Mouse (Mus musculus) thymus, postnatal 10 days (tissue): Measurements from ENCODE around the gene Grin2a.

Experiments used
- DNase-seq, 2 experiments: peaks; one replicate each; pipeline ENCODE4 v3.0.0; 2021; ENCODE audit warnings: low spot score in 2 of 2

Grin2a gene

DNA sequence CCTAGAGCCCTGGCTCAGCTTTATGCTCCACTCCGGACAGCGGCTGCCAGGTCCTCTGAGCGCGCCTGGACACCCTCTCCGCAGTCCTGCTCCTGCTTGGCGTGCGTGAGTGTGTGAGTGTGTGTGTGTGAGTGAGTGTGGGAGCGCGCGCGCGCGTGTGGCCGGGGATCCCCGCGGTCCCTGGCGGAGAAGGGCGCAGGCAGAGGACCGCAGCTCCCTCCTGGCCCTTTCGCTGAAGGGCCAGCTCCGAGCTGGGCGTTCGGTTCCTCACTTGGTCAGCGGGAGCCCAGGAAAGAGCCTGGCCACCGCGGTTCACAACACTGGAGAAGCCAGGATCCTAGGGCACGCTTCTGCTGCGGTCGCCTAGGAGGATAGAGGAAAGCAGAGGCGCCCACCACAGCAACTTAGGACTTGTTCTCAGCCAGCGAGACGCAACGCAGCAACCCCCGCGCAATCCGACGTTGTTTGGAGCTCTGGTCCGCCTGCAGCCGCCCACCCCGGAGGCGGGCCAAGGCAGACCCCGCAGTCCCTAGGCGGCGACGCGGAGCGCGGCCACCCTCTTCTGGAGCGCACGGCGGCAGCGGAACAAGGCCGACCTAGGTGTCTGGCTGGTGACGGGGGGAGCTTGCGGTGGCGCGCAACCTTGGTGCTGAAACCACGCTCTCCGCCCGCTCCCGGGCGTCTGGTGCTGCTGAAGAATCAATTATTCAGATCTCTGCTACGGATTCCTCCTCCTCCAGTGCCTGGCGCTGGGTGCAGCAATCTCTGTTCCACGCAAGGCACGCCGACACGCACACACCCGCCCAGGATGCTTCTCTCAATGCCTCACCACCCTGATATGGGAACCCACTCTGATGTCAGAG lies at the start of gene Grin2a:
Grin2a (minus strand) TSS at position 610 of the 863 bp plus-strand sequence.
- no peak for DNase-seq

DNA sequence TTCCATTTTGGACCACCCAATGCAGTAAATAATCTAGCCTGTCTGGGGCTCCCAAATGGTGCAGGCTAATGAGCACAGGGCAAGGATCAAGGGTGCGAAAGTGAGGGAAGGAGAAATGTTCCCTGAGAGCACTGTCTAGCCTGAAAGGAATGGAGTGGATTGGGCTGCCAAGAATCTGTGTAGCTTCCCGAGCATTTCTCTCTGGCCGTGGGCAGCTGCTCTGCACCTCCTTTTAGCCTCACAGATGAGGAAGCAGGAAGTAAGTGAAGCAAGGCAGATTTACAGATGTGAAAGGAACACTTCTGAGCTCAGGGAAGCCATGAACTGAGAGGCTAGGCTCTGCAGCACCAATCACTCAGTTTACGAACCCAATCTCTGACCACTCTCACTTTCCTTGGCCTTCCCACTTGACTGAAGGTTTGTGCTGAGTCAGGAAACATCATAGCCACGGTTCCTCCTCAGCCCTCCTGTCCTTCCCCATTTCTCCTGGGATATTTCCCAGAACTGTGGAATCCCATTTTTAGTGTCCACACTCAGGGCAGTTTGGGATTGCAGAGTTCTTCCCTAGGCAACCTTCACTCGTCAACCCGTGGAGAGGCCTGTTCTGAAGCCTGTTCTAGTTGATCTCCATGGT lies 40.3 kb upstream of the Grin2a start:
- DNase-seq, result no peak

GRCm38 (mm10) chr16:10033416-10033979 lies 38.1 kb upstream of the Grin2a start:
- no peak for DNase-seq

DNA sequence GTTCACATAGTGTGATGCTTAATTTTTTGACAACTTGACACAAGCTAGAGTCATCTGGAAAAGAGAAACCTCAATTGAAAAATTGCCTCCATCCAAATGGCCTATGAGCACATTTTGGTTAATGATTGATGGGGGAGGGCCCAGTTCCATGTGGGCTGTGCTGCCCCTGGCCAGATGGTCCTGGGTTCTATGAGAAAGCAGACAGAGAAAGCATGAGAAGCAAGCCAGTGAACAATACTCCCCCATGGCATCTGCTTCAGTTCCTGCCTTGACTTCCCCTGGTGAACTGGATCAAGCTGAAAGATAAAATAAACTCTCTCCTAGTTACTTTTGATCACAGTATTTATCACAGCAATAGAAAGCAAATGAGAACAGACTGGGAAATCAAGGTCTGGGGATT lies 36.5 kb upstream of the Grin2a start:
- DNase-seq, result no peak

DNA sequence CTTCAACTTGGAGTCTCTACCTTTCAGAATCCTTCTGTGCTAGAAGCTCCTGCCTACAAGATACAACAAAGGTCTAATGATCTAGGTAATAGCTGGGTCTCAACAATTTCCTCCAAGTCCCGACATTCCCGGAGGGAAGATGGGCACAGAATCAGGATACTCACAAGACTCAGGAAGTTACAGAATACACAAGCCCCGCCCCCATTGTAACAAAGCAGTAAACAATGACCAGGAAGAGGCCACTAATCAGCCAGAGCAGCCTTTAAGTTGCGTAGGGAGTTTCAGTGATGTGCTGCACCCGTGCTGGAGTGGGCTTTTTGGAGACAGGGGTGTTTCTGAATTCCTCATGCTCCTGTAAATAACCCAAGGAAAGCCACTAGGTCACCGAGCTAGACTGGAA lies 31.4 kb upstream of the Grin2a start:
- no peak for DNase-seq

DNA sequence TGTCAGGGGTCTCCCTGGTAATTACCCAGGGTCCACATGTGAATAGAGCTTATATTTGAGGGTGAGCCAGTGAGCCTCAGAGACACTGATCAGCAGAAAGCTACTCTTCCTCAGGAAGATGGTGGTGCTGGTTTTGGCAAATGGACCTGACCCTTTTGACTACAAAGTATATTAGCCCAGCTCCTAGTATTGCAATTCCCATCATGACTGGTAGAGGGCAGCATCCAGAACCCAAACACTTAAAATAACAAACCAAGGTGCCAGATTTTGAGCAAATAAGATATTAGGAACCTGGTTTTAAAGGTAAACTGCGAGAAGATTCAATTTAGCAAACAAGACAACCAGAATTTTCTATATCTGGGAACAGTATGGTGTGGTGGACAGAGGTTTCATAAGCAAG lies 14.4 kb upstream of the Grin2a start:
- no peak for DNase-seq

DNA sequence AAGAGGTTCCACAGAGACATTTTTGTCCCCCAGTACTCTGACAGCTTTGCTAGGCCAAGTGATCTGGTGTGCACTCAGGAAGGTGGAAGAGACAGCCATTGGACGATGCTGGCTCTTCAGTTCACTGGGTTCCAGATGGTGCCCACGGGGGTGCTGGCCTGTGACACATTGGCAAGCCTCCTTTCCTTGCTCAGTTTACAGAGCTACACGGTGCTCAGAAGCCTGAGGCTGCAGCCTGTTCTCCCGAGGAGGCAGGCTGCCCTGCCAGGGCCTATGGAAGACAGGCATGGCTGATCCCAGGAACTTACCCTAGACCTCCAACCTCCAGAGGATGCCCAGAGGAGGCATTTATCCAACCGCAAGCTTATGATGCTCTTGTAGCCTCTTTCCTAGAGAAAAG lies 10.2 kb upstream of the Grin2a start:
- DNase-seq, result no peak

DNA sequence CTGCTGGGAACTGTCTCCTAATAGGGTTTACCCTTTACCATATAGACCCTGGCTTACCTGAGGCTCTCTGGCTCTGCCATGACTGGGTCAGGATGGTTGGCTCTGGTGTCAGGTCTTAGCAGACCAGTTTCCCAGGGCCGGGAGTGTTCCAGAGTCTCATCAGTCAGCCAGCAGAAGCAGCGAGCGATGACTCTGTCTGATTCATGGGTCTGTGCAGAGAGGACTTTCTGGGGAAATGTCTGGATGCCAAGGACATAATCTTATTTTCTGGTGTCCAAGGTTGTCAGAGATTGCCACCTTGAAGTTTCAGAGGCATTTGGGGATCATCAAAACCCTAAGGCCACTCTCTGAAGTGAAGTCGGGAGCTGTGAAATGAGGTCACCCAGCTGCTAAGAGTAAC lies 8.7 kb upstream of the Grin2a start:
- DNase-seq, result no peak

DNA sequence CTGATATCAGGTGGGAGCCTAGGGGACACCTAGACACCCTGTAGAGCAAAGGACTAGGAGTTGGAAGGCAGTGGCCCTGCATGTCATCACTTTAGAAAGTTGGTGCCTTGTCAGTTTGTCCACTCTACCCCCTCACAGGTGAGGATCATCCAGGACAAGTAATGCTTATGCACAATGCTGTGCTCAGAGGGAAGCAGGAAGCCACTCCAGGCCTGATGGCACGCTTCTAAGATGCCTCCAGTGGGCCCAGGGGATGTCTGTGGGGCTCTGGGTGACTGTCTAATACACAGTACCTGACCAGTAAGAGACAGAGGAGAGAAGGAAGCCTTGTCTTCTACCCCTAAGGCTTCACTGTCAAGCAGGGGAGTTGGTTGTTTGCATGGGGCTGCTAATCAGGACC lies 7.6 kb upstream of the Grin2a start:
- no peak for DNase-seq

DNA sequence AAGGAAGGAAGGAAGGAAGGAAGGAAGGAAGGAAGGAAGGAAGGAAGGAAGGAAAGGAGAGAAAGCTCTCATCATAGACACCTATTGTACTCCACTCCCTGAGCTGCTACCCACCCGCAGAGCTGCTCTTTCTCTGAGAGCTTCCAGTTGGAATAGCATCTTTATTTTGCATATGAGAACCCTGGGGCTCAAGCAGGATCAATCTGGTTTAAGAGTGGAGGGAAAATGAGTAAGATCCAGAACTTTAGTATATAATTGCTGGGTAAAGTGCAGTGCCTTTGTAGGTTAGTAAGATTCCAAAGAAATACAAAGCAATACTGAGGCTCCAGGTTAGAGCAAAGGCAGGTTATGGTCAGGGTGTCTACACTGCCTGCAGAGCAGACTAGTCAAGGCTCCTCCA lies 6.2 kb upstream of the Grin2a start:
- no peak for DNase-seq

DNA sequence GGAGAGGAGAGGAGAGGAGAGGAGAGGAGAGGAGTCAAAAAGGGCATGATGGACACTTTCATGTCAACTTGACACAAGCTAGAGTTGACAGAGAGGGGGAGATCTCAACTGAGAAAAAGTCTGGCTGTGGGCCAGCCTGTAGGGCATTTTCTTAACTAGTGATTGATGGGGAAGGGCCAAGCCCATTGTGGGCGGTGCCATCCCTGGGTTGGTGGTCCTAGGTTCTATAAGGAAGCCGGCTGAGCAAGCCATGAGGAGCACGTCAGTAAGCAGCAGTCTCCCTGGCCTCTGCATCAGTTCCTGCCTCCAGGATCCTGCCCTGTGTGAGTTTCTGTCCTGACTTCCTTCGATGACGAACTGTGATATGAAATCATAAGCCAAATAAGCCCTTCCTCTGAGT lies 4.6 kb upstream of the Grin2a start:
- no peak for DNase-seq

DNA sequence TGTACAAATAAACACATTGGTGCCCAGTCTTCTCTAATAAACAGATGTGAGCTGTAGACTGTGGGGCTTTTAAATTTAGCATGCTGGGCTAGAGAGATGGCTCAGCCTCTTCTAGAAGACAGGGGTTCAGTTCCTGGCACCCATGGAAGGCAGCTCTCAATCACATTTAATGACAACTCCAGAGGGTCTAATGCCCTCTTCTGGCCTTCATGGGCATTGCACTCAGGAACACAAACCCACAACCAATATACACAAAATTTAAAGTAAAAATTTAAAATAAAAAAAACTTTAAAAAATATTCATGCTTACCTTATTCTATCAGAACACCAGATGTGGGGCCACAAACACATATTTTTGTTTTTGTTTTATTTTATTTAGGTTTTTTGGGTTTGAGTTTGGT lies 2.6 kb upstream of the Grin2a start:
- no peak for DNase-seq

GRCm38 (mm10) chr16:9995814-9996210 lies 452 bp upstream of the Grin2a start:
- DNase-seq, result no peak

DNA sequence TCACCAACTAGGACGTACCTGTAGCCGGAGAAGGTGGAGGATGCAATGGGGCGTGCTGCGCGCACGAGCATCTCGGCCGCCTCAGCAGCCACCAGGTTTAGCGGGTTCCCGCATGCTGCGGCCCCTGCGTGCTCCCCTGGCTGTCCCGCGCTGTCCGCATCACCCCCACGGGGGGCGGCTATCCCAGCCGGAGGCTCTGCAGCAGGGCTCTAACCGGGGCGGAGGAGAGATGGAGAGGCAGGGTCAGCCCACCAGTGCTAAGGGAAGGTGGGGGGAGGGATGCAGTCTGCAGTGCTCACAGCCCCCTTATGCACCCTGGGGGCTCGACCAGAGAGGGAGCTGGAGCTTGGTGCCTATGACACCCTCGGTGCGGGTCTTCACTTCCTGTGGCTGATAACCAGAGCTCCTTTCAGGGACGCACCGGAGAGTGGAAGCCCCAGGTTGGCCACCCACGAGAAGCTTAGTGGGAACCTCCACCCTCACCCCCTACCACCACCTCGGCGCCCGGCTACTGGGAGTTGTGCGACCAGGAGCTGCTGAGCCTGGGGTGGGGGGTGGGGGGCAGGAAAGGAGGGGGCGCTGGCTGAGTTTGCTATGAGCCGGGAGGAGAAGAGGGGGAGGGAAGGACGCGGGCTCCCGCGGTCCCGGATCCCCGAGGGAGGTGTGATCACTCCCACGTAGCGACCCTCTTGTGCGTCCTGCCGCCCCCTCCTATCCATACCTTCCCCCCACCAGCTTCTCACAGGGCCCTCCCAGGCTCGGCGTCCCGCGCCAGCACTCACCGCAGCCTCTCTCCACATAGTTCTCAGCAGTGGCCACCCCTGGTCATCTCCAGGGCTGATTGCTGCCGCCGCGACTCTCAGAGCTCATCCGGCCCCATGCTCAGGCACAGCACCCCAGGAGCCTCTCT lies 1.1 kb downstream of the Grin2a start:
- DNase-seq, result no peak

- no peak for DNase-seq
Measured at GRCm38 (mm10) chr16:9993255-9994040, 1.9 kb downstream of the Grin2a start.

DNA sequence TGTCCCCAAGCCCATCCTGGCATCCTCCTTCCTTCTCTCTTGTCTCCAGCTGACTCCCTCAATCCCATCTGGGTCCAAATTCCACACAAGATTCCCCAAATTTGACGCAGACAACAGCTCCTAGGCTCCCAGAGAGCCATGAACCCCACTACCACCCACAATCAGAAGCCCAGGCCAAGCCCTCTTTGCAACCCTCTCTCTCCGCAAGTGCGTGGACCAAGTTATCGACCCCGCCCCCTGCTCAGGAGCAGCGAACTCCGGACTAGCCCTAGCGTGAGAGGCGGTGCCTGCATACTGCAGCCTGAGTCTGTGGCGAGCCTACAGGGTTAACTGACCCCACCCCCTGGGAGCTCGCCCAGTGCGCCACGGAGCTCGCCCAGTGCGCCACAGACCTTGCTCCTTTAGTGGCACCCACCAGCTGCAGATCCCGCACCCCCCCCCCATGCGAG lies 2.6 kb downstream of the Grin2a start:
- no peak for DNase-seq

DNA sequence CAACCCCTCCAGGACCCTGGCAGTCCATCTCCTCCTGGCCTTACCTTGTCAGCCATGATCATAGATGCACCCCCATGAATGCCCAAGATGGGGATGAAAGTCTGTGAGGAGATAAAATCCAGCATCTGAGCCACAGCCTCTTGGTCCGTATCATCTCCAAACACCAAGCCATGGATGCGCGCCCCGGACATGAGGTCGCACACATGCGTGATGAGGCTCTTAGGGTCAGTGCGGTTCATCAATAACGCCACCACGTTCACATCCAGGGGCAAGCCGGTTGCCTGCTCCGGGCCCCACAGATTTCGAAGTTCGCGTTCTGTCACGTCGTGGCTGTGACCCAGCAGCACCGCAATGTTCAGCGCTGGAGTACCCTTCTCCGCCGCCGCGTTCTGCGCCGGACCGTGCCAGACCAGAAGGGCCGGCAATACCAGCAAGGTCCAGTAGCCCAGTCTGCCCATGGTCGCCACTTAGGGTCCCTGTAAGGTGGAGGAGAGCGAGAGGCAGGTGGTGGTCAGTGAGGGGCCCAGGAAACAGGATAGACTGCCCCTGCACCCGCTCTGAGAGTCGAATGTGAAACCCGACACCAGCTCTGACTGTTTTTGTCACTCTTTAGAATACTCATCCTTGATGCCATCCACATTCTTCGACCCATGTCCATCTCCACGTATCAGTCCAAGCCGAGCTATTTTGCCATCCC lies 3.1 kb downstream of the Grin2a start:
- DNase-seq, result no peak

DNA sequence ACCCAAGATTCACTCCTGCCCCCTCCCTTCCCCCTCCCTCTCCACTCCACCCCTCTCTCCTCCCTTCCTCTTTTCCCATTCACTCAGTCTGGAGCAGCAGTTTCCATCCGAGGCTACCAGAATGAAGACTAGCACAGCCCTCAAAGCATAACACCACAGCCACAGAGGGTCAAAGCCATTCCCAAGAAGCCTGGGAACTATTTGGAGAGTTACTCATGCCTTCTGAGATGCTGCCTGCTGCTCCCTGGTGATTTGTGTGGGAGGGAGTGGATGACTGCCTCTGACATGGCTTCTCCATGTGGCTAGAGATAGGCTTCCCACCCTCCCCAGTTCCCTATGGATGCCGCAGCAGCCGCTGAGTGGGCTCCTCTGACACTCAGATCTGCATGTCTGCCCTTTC lies 10.3 kb downstream of the Grin2a start:
- no peak for DNase-seq

DNA sequence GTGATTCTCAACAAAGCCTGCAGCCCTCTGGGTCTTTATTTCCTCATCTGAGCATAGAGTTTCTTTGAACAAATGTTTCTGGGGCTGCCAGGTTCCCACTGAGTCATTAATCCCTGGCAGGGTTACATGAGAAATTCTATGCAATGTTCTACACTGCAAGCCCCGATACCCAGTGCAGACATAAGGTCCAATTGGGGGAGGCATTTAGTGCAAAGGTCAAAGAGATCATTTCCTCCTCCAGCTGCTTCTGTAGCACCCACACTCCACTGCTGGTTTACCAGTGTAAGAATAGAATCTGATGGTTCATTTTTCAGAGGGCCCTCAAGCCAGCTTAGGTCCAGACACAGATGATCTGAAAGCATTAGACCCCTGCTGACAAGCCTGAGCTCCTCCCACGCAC lies 14.7 kb downstream of the Grin2a start:
- no peak for DNase-seq

- no peak for DNase-seq
Measured at GRCm38 (mm10) chr16:9978173-9978572, 17.2 kb downstream of the Grin2a start.

DNA sequence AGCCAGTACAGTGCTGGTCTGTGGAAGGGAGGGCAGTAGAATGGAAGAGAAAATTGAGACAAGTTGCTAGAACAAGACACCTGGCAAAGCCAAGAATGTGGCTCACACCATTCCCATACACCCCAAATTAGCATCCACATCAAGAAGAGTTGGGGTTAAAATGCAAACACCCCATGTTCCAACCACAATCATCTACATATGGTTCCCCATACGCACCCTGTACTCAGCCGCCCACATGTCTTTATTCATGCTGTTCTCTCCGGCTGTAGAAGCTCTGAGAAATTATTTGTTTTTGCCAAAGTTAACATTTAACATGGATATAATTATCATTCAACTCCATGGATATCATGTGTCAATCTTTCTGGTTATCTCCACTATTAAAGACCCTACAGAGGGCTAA lies 22.7 kb downstream of the Grin2a start:
- DNase-seq, result no peak
